27 mouse cellular contexts compared by ENCODE assay signal in the genomic region with DNA sequence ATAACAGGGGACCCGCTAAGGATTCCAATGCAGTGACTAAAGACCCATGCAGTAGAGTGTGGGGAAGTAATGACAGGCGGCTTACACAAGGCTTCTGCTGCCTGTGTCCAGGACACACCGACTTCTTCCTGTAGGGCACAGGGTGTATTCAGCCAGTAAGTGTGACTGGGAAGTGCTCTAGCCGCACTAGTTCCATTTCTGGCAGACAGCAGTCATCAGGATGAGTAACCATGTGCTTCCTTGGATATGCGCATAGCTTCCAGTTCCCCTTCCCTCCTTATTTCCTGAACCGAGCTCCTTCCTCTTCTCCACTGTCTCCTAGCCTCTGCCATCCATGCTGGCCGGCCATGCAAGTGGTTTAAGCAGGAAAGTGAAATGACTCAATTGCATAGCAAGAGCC. TPM values are rescaled to one million over a fixed set of nuclear protein-coding genes. Genes with fewer than 3 reads are reported as not detected.
DNase-seq lines count a peak whose midpoint lies in the region; TF ChIP-seq lines count a peak whose summit lies in the region.
"Had no signal": no experiment of that assay in that cellular context is flagged by ENCODE, and none has a peak within 500 bp of the region (broad histone marks: within the 10 kb centered on the region; RNA-seq: fewer than 3 reads in every experiment).

No protein-coding gene starts in this region.

- H3K27ac ChIP-seq in heart, embryonic 10.5 days: no peak overlapping the region
- H3K27ac ChIP-seq in bone marrow macrophage, adult 2 months (ENCODE audit: insufficient read depth, low read depth, low read length): peak overlapping the region; percentile 72
- H3K27ac ChIP-seq: embryonic facial prominence, embryonic 15.5 days; forebrain, embryonic 15.5 days; hindbrain, embryonic 12.5 days had no signal

- intact Hi-C loops in heart, postnatal 36 days (cut with DNase I): no loop called here

- WGBS in heart, embryonic 10.5 days: 79% methylated on average over 7 of the region's 7 CpGs

- H3K27me3 ChIP-seq in heart, embryonic 10.5 days (ENCODE audit: insufficient read depth, poor library complexity, severe bottlenecking): no peaks in the 10 kb centered on the region
- H3K27me3 ChIP-seq: embryonic facial prominence, embryonic 15.5 days; forebrain, embryonic 15.5 days; heart, embryonic 12.5 days; hindbrain, embryonic 12.5 days; Patski had no signal

- no peaks in the 10 kb centered on the region for H3K4me1 ChIP-seq in heart, embryonic 10.5 days
- peaks cover 14% of the 10 kb centered on the region for H3K4me1 ChIP-seq in bone marrow macrophage, adult 2 months (ENCODE audit: control insufficient read depth, insufficient read depth, low read length)
- H3K4me1 ChIP-seq: embryonic facial prominence, embryonic 15.5 days; forebrain, embryonic 15.5 days; heart, embryonic 12.5 days; hindbrain, embryonic 12.5 days had no signal

- TF ChIP-seq POLR2A in bone marrow macrophage, adult 2 months (IDR thresholded peaks at IDR 0.05; ENCODE audit: borderline replicate concordance, low read depth, low read length): no peak

- peaks cover 87% of the 10 kb centered on the region for H3K36me3 ChIP-seq in heart, embryonic 10.5 days

- no peak for TF ChIP-seq CTCF in bone marrow macrophage, adult 2 months (IDR thresholded peaks at IDR 0.05; ENCODE audit: low read depth, low read length)

- H3K4me3 ChIP-seq in heart, embryonic 10.5 days: no peak overlapping the region
- H3K4me3 ChIP-seq in bone marrow macrophage, adult 2 months (ENCODE audit: insufficient read depth, low read length): no peak overlapping the region
- H3K4me3 ChIP-seq: embryonic facial prominence, embryonic 15.5 days; erythroblast, embryonic 14.5 days; forebrain, embryonic 15.5 days; heart, embryonic 12.5 days; hindbrain, embryonic 12.5 days had no signal

- H3K9me3 ChIP-seq in heart, embryonic 10.5 days: no peaks in the 10 kb centered on the region
- H3K9me3 ChIP-seq: embryonic facial prominence, embryonic 15.5 days; forebrain, embryonic 15.5 days; heart, embryonic 12.5 days; hindbrain, embryonic 12.5 days had no signal

- peak; percentile 71 for DNase-seq in heart, embryonic 10.5 days (ENCODE audit: low spot score)
- DNase-seq in heart, postnatal 36 days: no peak
- DNase-seq in 416B (ENCODE audit: low read depth) (peak; percentile 42), ES-CJ7 (ENCODE audit: low read depth, low spot score) (peak; percentile 22)
- DNase-seq in spleen, postnatal 10 days (ENCODE audit: low spot score in 2 of 2): no peak
- DNase-seq in right cerebral cortex, postnatal 14 days: no peak
- no peak for DNase-seq in testis, postnatal 14 days (ENCODE audit: low spot score)
- DNase-seq: adrenal gland, postnatal 25 days; B cell, adult 2 months; cerebellum, adult 11 months; cerebellum, adult 8-10 months; cerebellum, postnatal 14 days; embryo, embryonic 11 days; gastrocnemius, postnatal 14 days had no signal

RNA-seq across cellular contexts. Expression of a gene that starts 35.0 kb away (rescaled TPM):
- polyA plus RNA-seq in heart, embryonic 10.5 days (2016; fragmentation: Nextera tagmentation; extraction: Ambion mirVana): 1.4 and 12.6 TPM in 2 replicates
- total RNA-seq in heart, postnatal 36 days (2021): not detected
- polyA plus RNA-seq in bone marrow macrophage, adult 2 months (2012; ENCODE audit: insufficient read depth, insufficient read length, missing spikeins): not detected in 2 replicates
- total RNA-seq: adrenal gland, adult 18-20 months; common myeloid progenitor, adult 5-6 weeks; gastrocnemius, adult 18-20 months; gastrocnemius, postnatal 14 days; heart, postnatal 25 days had no signal
- polyA plus RNA-seq: CD4-positive, CD25-positive, alpha-beta regulatory T cell, adult 4 months; inflammation-experienced regulatory T-cells, adult 6 months had no signal

Comparison
In these comparisons a context has a peak if more than half of its experiments do, and no peak if none do; other contexts are left out.
1. DNase-seq: peak in heart, embryonic 10.5 days (single experiment), 416B (single experiment) and ES-CJ7 (single experiment); none in heart, postnatal 36 days (0 of 2), spleen, postnatal 10 days (0 of 2), right cerebral cortex, postnatal 14 days (single experiment) and testis, postnatal 14 days (single experiment).